Comparison of ENCODE assay signal across 44 mouse cellular contexts in genomic region chr11:72366126-72366525, GRCm38 (mm10). TPM values are rescaled to one million over a fixed set of nuclear protein-coding genes. Genes with fewer than 3 reads are reported as not detected.
"Had no signal": no experiment of that assay in that cellular context is flagged by ENCODE, and none has a peak within 500 bp of the region (broad histone marks: within the 10 kb centered on the region; RNA-seq: fewer than 3 reads in every experiment).

No protein-coding gene starts in this region.

- H3K9ac ChIP-seq: heart, embryonic 12.5 days; hindbrain, embryonic 12.5 days; hindbrain, embryonic 14.5 days; intestine, embryonic 15.5 days; kidney, embryonic 15.5 days; limb, embryonic 13.5 days; limb, embryonic 15.5 days; liver, embryonic 12.5 days; liver, embryonic 14.5 days had no signal

- H3K4me3 ChIP-seq: gastrocnemius, adult 2 months; heart, embryonic 10.5 days; heart, embryonic 12.5 days; hindbrain, embryonic 10.5 days; hindbrain, embryonic 12.5 days; intestine, embryonic 15.5 days; kidney, embryonic 15.5 days; limb, embryonic 13.5 days; limb, embryonic 15.5 days; liver, embryonic 12.5 days had no signal

- ATAC-seq: hindbrain, embryonic 16.5 days; inflammation-experienced regulatory T-cells, adult 6 months; intestine, embryonic 15.5 days; liver, embryonic 12.5 days had no signal

- H3K4me2 ChIP-seq: heart, embryonic 12.5 days; hindbrain, embryonic 12.5 days; hindbrain, embryonic 14.5 days; intestine, embryonic 15.5 days; kidney, embryonic 15.5 days; limb, embryonic 13.5 days; limb, embryonic 15.5 days; liver, embryonic 12.5 days had no signal

- DNase-seq: gastrocnemius, adult 2 months; gastrocnemius, postnatal 10 days; gastrocnemius, postnatal 25 days; heart, adult 18-20 months; heart, postnatal 10 days; heart, postnatal 4 days; kidney, adult 11 months; kidney, adult 2 months; kidney, adult 9 months; kidney, postnatal 14 days; kidney, postnatal 36 days; left cerebral cortex, postnatal 4 days had no signal

- H3K9me3 ChIP-seq: heart, embryonic 10.5 days; heart, embryonic 12.5 days; hindbrain, embryonic 10.5 days; hindbrain, embryonic 12.5 days; intestine, embryonic 15.5 days; kidney, embryonic 15.5 days; limb, embryonic 13.5 days; limb, embryonic 15.5 days; liver, embryonic 12.5 days had no signal

- H3K36me3 ChIP-seq: heart, embryonic 10.5 days; heart, embryonic 12.5 days; hindbrain, embryonic 10.5 days; hindbrain, embryonic 12.5 days; intestine, embryonic 15.5 days; kidney, embryonic 15.5 days; limb, embryonic 13.5 days; limb, embryonic 15.5 days; liver, embryonic 12.5 days had no signal

- H3K27ac ChIP-seq: gastrocnemius, adult 2 months; heart, embryonic 10.5 days; hindbrain, embryonic 10.5 days; hindbrain, embryonic 12.5 days; hindbrain, embryonic 14.5 days; intestine, embryonic 15.5 days; kidney, embryonic 15.5 days; kidney, postnatal 0 days; limb, embryonic 13.5 days; limb, embryonic 15.5 days; liver, embryonic 12.5 days; liver, embryonic 14.5 days had no signal

- H3K27me3 ChIP-seq: heart, embryonic 12.5 days; hindbrain, embryonic 12.5 days; intestine, embryonic 15.5 days; kidney, embryonic 15.5 days; limb, embryonic 13.5 days; limb, embryonic 15.5 days had no signal

RNA-seq across cellular contexts. Expression of gene Tekt1, which starts 3.9 kb away (rescaled TPM):
- total RNA-seq: heart, postnatal 25 days; liver, adult 2 months had no signal
- polyA plus RNA-seq: inflammation-experienced regulatory T-cells, adult 6 months; large intestine, adult 2 months; liver, adult 2 months; liver, embryonic 14.5 days; liver, embryonic 16.5 days had no signal

RNA-seq across cellular contexts. Expression of gene Smtnl2, which starts 45.4 kb away (rescaled TPM):
- polyA plus RNA-seq: inflammation-experienced regulatory T-cells, adult 6 months had no signal

RNA-seq across cellular contexts. Expression of gene Fbxo39, which starts 51.9 kb away (rescaled TPM):
- total RNA-seq: gastrocnemius, adult 2 months; gastrocnemius, postnatal 10 days; gastrocnemius, postnatal 25 days; gastrocnemius, postnatal 4 days; granulocyte monocyte progenitor cell, adult 5-6 weeks; heart, adult 18-20 months; heart, adult 8-10 months; heart, postnatal 10 days; heart, postnatal 25 days; heart, postnatal 4 days; layer of hippocampus, adult 18-20 months; layer of hippocampus, adult 8-10 months; layer of hippocampus, postnatal 10 days; layer of hippocampus, postnatal 25 days; left cerebral cortex, adult 18-20 months; left cerebral cortex, adult 8-10 months; left cerebral cortex, postnatal 10 days; left cerebral cortex, postnatal 25 days; left cerebral cortex, postnatal 4 days; liver, adult 2 months had no signal
- polyA plus RNA-seq: heart, embryonic 10.5 days; heart, embryonic 12.5 days; heart, embryonic 14.5 days; heart, embryonic 16.5 days; hindbrain, embryonic 10.5 days; hindbrain, embryonic 12.5 days; hindbrain, embryonic 14.5 days; hindbrain, embryonic 16.5 days; inflammation-experienced regulatory T-cells, adult 6 months; intestine, embryonic 15.5 days; kidney, embryonic 15.5 days; kidney, postnatal 0 days; large intestine, adult 2 months; limb, embryonic 11.5 days; limb, embryonic 13.5 days; limb, embryonic 15.5 days; liver, adult 2 months; liver, embryonic 12.5 days; liver, embryonic 14.5 days; liver, embryonic 16.5 days had no signal
